7 mouse cellular contexts compared by ENCODE assay signal in the genomic region with DNA sequence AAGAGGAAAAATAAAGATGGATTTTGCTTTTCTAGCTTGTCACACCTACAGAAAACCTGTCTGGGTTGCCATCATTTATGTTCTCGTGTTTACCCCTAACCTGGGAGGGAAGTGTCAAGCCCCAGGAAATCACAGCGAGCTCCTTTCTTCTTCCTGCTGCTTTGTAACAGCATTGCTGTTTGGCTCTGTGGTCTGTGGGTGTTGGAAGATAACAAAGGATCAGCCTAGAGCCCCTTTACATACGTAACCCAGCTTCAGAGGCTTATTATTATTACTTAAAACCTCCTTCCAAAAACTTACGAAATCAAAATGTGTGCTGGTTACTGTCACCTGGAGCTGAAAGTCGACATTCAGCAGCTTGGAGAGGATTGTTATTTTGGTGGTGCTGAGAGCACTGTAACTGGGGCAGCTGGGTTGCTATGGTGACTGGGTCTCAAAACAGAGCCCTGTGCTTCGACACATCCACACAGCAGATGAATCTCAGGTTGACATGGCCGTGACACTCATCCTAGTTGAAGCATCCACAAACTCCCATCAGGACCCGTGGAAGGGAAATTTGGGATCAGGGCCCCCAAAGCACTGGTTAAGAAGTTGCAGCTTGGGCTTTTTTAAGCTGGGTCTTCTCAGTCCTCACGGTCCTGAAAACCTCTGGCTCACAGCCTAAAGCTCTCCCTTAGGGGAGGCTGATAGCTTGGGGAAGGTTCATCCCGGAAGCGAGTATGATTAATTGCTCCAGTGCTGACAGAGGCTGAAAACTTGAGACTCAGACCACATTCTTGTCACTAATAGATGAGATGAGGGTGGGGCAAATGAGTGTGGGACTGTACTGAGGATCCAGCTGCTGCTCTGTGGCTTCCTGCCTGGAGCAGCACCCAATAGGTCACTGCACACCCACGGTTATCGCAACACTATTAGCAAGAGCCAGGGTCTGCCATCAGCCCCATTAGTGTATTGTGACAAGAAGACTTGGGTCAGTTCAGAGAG. TPM values are rescaled to one million over a fixed set of nuclear protein-coding genes. Genes with fewer than 3 reads are reported as not detected.
DNase-seq lines count a peak whose midpoint lies in the region; ATAC-seq and TF ChIP-seq lines count a peak whose summit lies in the region.

No protein-coding gene starts in this region.

- TF ChIP-seq POLR2A in MEL (IDR thresholded peaks at IDR 0.05; ENCODE audit: control insufficient read depth in 1 of 2, insufficient read depth in 1 of 2, low read depth in 1 of 2, low read length in 2 of 2, poor library complexity in 1 of 2): no peak

- 0 out of 4 replicates have a peak, but pooled peaks cover 0 to 4% of the 10 kb centered on the region in 2 experiments for H3K4me1 ChIP-seq in MEL (ENCODE audit: control insufficient read depth in 1 of 2, insufficient read depth in 2 of 2, low read length in 2 of 2)
- H3K4me1 ChIP-seq in midbrain, embryonic 10.5 days: 0 out of 2 replicates have a peak, but pooled peaks cover 2% of the 10 kb centered on the region
- peaks cover 7% of the 10 kb centered on the region for H3K4me1 ChIP-seq in stomach, embryonic 14.5 days (ENCODE audit: control insufficient read depth, insufficient read depth, low read length)

- no peak overlapping the region for H3K9ac ChIP-seq in MEL (ENCODE audit: control insufficient read depth, low read depth, low read length, poor library complexity, severe bottlenecking)
- H3K9ac ChIP-seq in stomach, embryonic 14.5 days (replicated peaks; ENCODE audit: low read depth, low read length): no peak overlapping the region

- TF ChIP-seq CTCF in MEL (IDR thresholded peaks at IDR 0.05 in 2 of 3, conservative IDR thresholded peaks at IDR 0.05 in 1 of 3; ENCODE audit: control insufficient read depth in 1 of 3, insufficient read depth in 1 of 3, low read depth in 2 of 3, low read length in 3 of 3, poor library complexity in 1 of 3, severe bottlenecking in 1 of 3): no peak

- H3K27ac ChIP-seq in MEL (ENCODE audit: control insufficient read depth, low read depth, low read length): no peak overlapping the region
- no peak overlapping the region for H3K27ac ChIP-seq in midbrain, embryonic 10.5 days (replicated peaks)
- H3K27ac ChIP-seq in stomach, embryonic 14.5 days (ENCODE audit: low read length): peak overlapping the region; percentile 40; the same call in 1 of the 2 replicates

- no peaks in the 10 kb centered on the region for H3K79me2 ChIP-seq in MEL (ENCODE audit: control insufficient read depth, insufficient read depth, low read length, poor library complexity)

- 67% methylated on average over 13 of the region's 13 CpGs for WGBS in midbrain, embryonic 10.5 days
- 19% methylated on average over 13 of the region's 13 CpGs for WGBS in stomach, embryonic 14.5 days

- H3K27me3 ChIP-seq in MEL (ENCODE audit: control insufficient read depth in 1 of 2, insufficient read depth in 2 of 2, low read length in 2 of 2): no peaks in the 10 kb centered on the region; a peak in 1 of 4 replicates
- H3K27me3 ChIP-seq in midbrain, embryonic 10.5 days (ENCODE audit: low read depth, poor library complexity, severe bottlenecking): no peaks in the 10 kb centered on the region
- no peaks in the 10 kb centered on the region for H3K27me3 ChIP-seq in stomach, embryonic 14.5 days (ENCODE audit: control insufficient read depth, insufficient read depth, low read length)

- no peaks in the 10 kb centered on the region for H3K9me3 ChIP-seq in MEL (replicated peaks; ENCODE audit: insufficient read depth, low read length)
- H3K9me3 ChIP-seq in midbrain, embryonic 10.5 days (replicated peaks): no peaks in the 10 kb centered on the region
- no peaks in the 10 kb centered on the region for H3K9me3 ChIP-seq in stomach, embryonic 14.5 days (ENCODE audit: control insufficient read depth, low read depth, low read length)

- TF ChIP-seq EP300 in MEL (IDR thresholded peaks at IDR 0.05; ENCODE audit: low read depth in 1 of 2, low read length in 2 of 2): no peak

- TF ChIP-seq RAD21 in MEL (IDR thresholded peaks at IDR 0.05; ENCODE audit: low read depth, low read length): no peak

- H3K36me3 ChIP-seq in MEL (ENCODE audit: control insufficient read depth in 1 of 2, insufficient read depth in 2 of 2, low read length in 2 of 2): peaks cover 0 to 2% of the 10 kb centered on the region in 2 experiments; a peak in 1 of 4 replicates
- no peaks in the 10 kb centered on the region for H3K36me3 ChIP-seq in midbrain, embryonic 10.5 days
- H3K36me3 ChIP-seq in stomach, embryonic 14.5 days (ENCODE audit: control insufficient read depth, insufficient read depth, low read length): no peaks in the 10 kb centered on the region

- intact Hi-C loops in gastrocnemius, postnatal 14 days (cut with DNase I; ENCODE audit: low total_unique reads): no loop called here

- peak; percentile 73; the same call in 1 of the 2 replicates for ATAC-seq in stomach, embryonic 14.5 days (ENCODE audit: insufficient number of reproducible peaks, insufficient read depth, low FRiP score, low read depth)

- peak; percentile 74 for DNase-seq in MEL (ENCODE audit: low read depth, low spot score)
- peak; percentile 28 for DNase-seq in brain, embryonic 18.5 days (ENCODE audit: low read depth, low spot score)
- peak; percentile 44 for DNase-seq in gastrocnemius, postnatal 14 days
- DNase-seq in induced T-regulatory cell, adult 2 months (ENCODE audit: low read depth): peak; percentile 76
- peak; percentile 40 to 74 for DNase-seq in left cerebral cortex, adult 18-20 months (ENCODE audit: low spot score in 2 of 2)
- DNase-seq in midbrain, embryonic 10.5 days (ENCODE audit: low spot score): peak; percentile 24

- peak overlapping the region in 1 of 2 experiments; percentile 4; a peak in 1 of 4 replicates for H3K4me3 ChIP-seq in MEL (ENCODE audit: control insufficient read depth in 1 of 2, insufficient read depth in 1 of 2, low read depth in 2 of 2, low read length in 2 of 2)
- no peak overlapping the region for H3K4me3 ChIP-seq in midbrain, embryonic 10.5 days
- no peak overlapping the region for H3K4me3 ChIP-seq in stomach, embryonic 14.5 days (ENCODE audit: low read depth, low read length)

- peak overlapping the region; percentile 48 for H3K4me2 ChIP-seq in stomach, embryonic 14.5 days (replicated peaks; ENCODE audit: low read depth, low read length)

TF ChIP-seq in MEL, 35 proteins besides CTCF, POLR2A, EP300 and RAD21:
- TF ChIP-seq E2F4 (IDR thresholded peaks at IDR 0.05; ENCODE audit: borderline replicate concordance, low read depth, low read length) (no peak), MYB (IDR thresholded peaks at IDR 0.05; ENCODE audit: low read depth, low read length) (no peak), ZKSCAN1 (IDR thresholded peaks at IDR 0.05; ENCODE audit: low read depth, low read length) (no peak), MXI1 (IDR thresholded peaks at IDR 0.05; ENCODE audit: low read depth, low read length) (no peak), TCF12 (IDR thresholded peaks at IDR 0.05; ENCODE audit: low read depth, low read length) (no peak), MAZ (IDR thresholded peaks at IDR 0.05; ENCODE audit: low read depth, low read length) (no peak), ELF1 (IDR thresholded peaks at IDR 0.05; ENCODE audit: low read depth, low read length) (peak; percentile 41; the same call in 1 of the 2 replicates), ZNF384 (IDR thresholded peaks at IDR 0.05; ENCODE audit: low read depth, low read length) (no peak), HCFC1 (IDR thresholded peaks at IDR 0.05; ENCODE audit: low read depth, low read length) (no peak), MAFK (IDR thresholded peaks at IDR 0.05; ENCODE audit: borderline replicate concordance, low read depth, low read length) (no peak), BHLHE40 (IDR thresholded peaks at IDR 0.05; ENCODE audit: borderline replicate concordance, low read depth, low read length) (no peak), JUND (IDR thresholded peaks at IDR 0.05; ENCODE audit: low read depth, low read length) (no peak), UBTF (IDR thresholded peaks at IDR 0.05; ENCODE audit: borderline replicate concordance, insufficient read depth, low read depth, low read length) (no peak), RCOR1 (IDR thresholded peaks at IDR 0.05; ENCODE audit: low read depth, low read length) (peak; percentile 25; the same call in 1 of the 2 replicates), MYC (IDR thresholded peaks at IDR 0.05; ENCODE audit: low read depth, low read length) (no peak), MEF2A (IDR thresholded peaks at IDR 0.05; ENCODE audit: extremely low read depth, insufficient replicate concordance, low read depth, low read length, poor library complexity, severe bottlenecking) (no peak), TBP (IDR thresholded peaks at IDR 0.05; ENCODE audit: low read depth, low read length) (no peak), USF2 (IDR thresholded peaks at IDR 0.05; ENCODE audit: borderline replicate concordance in 1 of 2, insufficient read depth in 1 of 2, low read depth in 1 of 2, low read length in 2 of 2) (no peak), ZC3H11A (IDR thresholded peaks at IDR 0.05; ENCODE audit: low read depth, low read length) (no peak), ETS1 (IDR thresholded peaks at IDR 0.05; ENCODE audit: low read depth, low read length) (peak; percentile 62)

RNA-seq across cellular contexts. Expression of gene Ercc4, which starts 49.7 kb away (rescaled TPM):
- total RNA-seq in MEL (2012; rRNA removed): 9.9 and 10.6 TPM in 2 replicates
- polyA plus RNA-seq in MEL (2012; ENCODE audit: insufficient read depth in 1 of 2, insufficient read length in 2 of 2, low read depth in 1 of 2, low replicate concordance in 2 of 2, missing spikeins in 1 of 2): 10 to 100 TPM in 1 of 2 experiments, not detected in 1; 15.5 TPM
- 1 to 10 TPM; 4.9 to 5.6 TPM for total RNA-seq in gastrocnemius, postnatal 14 days (2021)
- total RNA-seq in left cerebral cortex, adult 18-20 months (2021): 10 to 100 TPM; 24.3 to 24.5 TPM
- polyA plus RNA-seq in midbrain, embryonic 10.5 days (2016; fragmentation: Nextera tagmentation; extraction: Ambion mirVana): 13.9 and 15.6 TPM in 2 replicates
- polyA plus RNA-seq in stomach, embryonic 14.5 days (2014; fragmentation: Nextera tagmentation; extraction: Ambion mirVana): 16.2 and 18.1 TPM in 2 replicates

Comparison
In these comparisons a context has a peak if more than half of its experiments do, and no peak if none do; other contexts are left out.
1. DNase-seq: peak in every context shown above with its lines; median percentile 76 in induced T-regulatory cell, adult 2 months; 74 in MEL; 57 in left cerebral cortex, adult 18-20 months; 44 in gastrocnemius, postnatal 14 days; 28 in brain, embryonic 18.5 days; 24 in midbrain, embryonic 10.5 days.